Mouse (Mus musculus): Measurements from ENCODE around the gene Ppp6r3. TPM values are rescaled to one million over a fixed set of nuclear protein-coding genes. Genes with fewer than 3 reads are reported as not detected.

Gene Ppp6r3
- 213 TPM for polyA plus RNA-seq (2014; fragmentation: Illumina TruSeq; extraction: RNeasy Lipid Tissue Mini Kit (QIAGEN cat#74804); ENCODE audit: low read depth, low replicate concordance)

DNA sequence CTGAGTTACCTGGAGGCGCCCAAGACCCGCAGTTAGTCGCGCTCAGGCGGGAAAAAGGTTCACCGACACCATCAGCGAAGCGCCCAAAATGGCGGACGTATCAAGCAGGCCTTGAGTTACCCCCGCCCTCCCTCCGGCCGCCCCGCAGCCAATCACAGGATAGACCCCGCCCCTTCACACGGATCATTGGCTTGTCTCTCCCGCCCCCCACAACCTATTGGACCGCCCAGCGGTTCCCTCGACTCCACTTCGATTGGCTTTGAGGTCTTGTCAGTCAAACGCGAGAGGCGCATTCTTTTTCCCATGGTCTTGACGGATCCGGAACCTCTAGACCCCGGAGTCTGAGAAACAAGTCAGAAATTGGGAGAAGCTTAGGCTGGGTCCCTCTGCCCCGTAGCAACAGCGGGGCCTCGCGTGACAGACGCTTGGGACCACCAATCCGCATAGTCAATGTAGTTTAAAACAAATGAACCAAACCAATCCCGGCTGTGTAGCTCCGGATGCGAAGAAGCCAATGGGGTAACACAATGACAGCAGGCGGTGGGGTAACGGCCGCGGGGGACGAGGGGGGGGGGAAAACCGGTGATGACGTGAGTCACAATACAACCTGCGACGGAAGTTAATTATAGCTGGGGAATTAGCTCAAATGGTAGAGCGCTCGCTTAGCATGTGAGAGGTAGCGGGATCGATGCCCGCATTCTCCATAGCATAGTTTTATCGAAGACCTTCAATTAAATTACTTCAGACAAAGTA, at the start of gene Ppp6r3:
Gene Ppp6r3 (minus strand): TSS at position 118 of the 753 bp plus-strand sequence.

GRCm38 (mm10) chr19:3414268-3414733, 161.2 kb downstream of the Ppp6r3 start, which contains the start of gene Gal:
Gal (minus strand) TSS chr19:3414544.

Other genes starting within 250 kb of the Ppp6r3 start
- not detected for gene Tesmin, start 186.9 kb downstream of the Ppp6r3 start, polyA plus RNA-seq (2014; fragmentation: Illumina TruSeq; extraction: RNeasy Lipid Tissue Mini Kit (QIAGEN cat#74804); ENCODE audit: low read depth, low replicate concordance)
- 2.8 TPM for gene Gal, start 161.2 kb downstream of the Ppp6r3 start, polyA plus RNA-seq (2014; fragmentation: Illumina TruSeq; extraction: RNeasy Lipid Tissue Mini Kit (QIAGEN cat#74804); ENCODE audit: low read depth, low replicate concordance)
- gene Lrp5, start 110.8 kb upstream of the Ppp6r3 start, polyA plus RNA-seq (2014; fragmentation: Illumina TruSeq; extraction: RNeasy Lipid Tissue Mini Kit (QIAGEN cat#74804); ENCODE audit: low read depth, low replicate concordance), result 0.69 TPM
- gene 1810055G02Rik, start 132.5 kb upstream of the Ppp6r3 start, polyA plus RNA-seq (2014; fragmentation: Illumina TruSeq; extraction: RNeasy Lipid Tissue Mini Kit (QIAGEN cat#74804); ENCODE audit: low read depth, low replicate concordance), result 3.1 TPM
- gene Kmt5b, start 191.7 kb upstream of the Ppp6r3 start, polyA plus RNA-seq (2014; fragmentation: Illumina TruSeq; extraction: RNeasy Lipid Tissue Mini Kit (QIAGEN cat#74804); ENCODE audit: low read depth, low replicate concordance), result 242 TPM

All from sigmoid colon, adult 10 weeks (tissue).